Mouse (Mus musculus): Measurements from ENCODE around the gene Bdh2. TPM values are rescaled to one million over a fixed set of nuclear protein-coding genes. Genes with fewer than 3 reads are reported as not detected.

The Bdh2 gene
- total RNA-seq, 2 experiments from 2014 or later: not detected

DNA sequence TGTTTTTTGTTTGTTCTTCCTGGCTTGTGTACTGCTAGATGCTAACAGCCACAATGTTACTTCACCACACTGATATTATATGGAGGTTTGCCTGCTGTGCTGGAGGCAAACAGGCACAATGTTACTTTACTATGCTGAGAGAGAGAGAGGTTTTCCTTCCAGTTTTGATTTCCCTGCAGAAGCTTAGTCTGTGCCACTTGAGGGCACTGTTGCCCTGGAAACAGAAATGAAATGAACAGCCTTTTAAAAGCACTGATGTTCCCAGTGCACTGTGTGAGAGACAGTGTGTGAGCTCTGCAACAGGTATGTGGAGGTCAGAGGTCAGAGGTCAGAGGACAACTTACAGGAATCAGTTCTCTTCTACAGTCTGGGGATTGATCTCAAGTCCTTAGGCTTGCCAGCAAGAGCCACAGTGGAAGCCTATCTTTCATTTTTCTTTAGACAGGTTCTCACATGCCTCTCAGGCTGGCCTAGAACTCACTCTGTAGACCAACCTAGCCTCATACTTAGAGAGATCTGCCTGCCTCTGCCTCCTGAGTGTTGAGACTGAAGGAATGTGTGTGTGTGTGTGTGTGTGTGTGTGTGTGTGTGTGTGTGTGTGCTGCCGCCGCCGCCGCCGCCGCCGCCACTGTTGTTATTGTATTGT lies 9.4 kb downstream of the Bdh2 start:
- ATAC-seq (replicated peaks; ENCODE audit: low FRiP score, low TSS enrichment, poor library complexity, severe bottlenecking): peak; percentile 78

DNA sequence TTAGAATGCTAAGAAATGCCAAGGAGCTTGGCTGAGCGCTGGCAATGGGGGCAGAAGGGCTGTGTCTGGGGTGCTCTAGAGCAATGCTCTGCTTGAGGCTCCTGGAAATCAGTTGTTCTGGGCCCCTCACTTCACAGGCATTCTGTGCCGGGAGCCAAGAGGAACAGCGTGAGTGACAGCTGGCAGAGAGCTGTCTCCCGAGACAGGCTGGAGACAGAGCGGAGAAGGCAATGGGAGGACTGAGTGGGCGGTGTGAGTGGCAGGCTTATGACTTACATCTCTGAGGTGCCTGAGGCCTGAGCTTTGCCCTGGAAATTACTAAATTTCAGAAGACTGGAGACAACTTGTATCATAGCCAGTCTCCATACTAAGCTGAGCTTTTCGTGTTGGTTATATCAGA lies 12.7 kb downstream of the Bdh2 start:
- no peak for ATAC-seq (replicated peaks; ENCODE audit: low FRiP score, low TSS enrichment, poor library complexity, severe bottlenecking)

DNA sequence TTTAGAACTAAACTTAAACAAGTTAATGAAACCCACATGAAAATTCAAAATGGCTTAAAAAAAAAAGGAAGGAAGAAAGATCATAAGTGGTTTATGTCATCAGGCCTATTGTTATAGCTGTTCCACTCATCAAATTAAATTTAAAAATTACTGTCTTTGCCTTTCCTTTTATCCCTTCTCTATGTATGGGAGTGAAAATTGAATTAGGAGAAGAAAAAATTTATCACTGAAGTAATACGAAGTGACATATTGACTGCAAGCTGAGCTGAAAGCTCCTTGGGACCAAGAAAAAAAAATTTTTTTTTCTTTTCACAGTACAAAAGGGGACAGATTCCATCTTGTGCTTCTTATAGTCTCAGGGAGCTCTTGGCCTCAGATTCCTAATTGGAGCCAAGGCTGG lies 14.5 kb downstream of the Bdh2 start:
- no peak for ATAC-seq (replicated peaks; ENCODE audit: low FRiP score, low TSS enrichment, poor library complexity, severe bottlenecking)

- peak; percentile 73 for ATAC-seq (replicated peaks; ENCODE audit: low FRiP score, low TSS enrichment, poor library complexity, severe bottlenecking)
Measured at GRCm38 (mm10) chr3:135298560-135298959, 17.5 kb downstream of the Bdh2 start.

DNA sequence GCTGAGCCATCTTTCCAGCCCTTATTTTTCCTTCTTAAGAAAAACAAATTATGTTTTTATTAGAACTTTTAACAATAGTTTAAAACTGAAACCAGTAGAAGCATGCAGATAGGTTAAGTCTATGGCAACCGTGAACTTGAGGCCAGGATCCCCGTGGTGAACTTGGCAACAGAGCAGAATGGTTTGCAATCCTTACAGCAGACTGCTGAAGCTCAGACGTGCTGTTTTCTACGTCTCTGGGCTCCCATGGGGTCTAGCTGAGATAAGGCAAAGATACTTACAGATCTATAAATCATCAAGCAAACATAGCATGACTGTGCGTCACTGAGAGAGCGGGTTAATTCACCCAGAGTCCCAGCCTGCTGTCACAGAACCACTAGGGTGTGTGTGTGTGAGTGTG lies 19.1 kb downstream of the Bdh2 start:
- ATAC-seq (replicated peaks; ENCODE audit: low FRiP score, low TSS enrichment, poor library complexity, severe bottlenecking): peak; percentile 28; the same call in 1 of the 2 replicates

GRCm38 (mm10) chr3:135304060-135304459 lies 23.0 kb downstream of the Bdh2 start:
- ATAC-seq (replicated peaks; ENCODE audit: low FRiP score, low TSS enrichment, poor library complexity, severe bottlenecking): no peak

DNA sequence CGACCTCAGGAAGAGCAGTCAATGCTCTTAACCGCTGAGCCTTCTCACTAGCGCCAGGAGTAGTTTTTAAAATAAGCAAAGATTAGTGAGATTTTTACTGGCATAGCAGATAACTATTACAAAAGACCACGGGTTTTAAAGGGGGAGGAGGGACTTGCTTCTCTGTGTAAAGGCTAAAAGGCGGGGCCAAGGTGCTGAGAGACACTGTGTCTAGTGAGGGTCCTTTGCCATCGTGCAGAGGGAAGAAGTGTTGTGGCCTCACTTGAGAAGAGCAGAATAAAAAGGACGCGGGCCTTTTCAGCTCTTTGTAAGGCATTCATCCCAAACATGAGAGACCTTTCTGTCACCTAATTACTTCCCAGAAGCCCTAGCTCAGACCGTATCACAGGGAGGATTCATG lies 23.5 kb downstream of the Bdh2 start:
- ATAC-seq (replicated peaks; ENCODE audit: low FRiP score, low TSS enrichment, poor library complexity, severe bottlenecking): no peak

DNA sequence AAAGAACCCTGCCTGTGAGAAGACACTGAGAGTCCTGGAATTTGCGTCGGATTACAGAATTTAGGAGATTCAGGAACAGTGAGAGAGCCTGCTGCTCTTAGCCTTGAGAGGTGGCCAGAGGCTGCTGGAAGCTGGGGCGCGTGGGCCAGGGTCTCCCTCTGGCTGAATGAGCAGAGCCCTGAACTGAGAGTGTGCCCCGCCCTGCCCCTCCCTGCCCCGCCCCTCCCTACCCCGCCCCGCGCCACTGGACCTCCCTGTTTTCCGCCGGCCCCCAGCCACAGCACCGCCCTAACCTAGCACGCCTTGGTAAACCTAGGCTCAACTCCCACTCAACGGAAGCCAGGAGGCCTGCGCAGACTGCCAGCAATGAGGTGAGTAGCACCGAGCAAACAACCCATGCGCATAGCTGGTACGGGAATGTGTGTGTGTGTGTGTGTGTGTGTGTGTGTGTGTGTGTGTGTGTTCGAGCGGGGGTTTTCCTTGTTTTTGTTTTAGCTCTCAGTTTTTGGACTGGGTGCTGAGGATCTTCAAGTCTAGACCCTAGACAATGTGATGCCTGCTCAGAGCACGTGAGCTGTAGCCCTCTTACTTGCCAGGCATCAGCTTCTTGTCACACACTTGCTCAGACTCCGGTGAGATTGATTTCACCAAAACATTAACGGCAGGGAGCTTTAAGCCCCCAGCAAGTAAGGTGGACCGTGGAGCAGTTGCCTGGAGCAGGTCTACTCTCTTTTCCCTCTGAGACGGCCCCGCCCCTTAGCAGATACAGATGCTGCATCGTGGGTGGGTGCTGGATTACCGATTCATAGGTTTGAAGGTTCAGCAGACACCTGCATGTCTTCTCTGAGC lies 26.6 kb downstream of the Bdh2 start, which contains the start of gene Slc9b2:
TSS of gene Slc9b2 (plus strand) at position 290 of the 849 bp plus-strand sequence.
- peak; percentile 94 for ATAC-seq (replicated peaks; ENCODE audit: low FRiP score, low TSS enrichment, poor library complexity, severe bottlenecking)

GRCm38 (mm10) chr3:135312916-135313491 lies 32.0 kb downstream of the Bdh2 start:
- no peak for ATAC-seq (replicated peaks; ENCODE audit: low FRiP score, low TSS enrichment, poor library complexity, severe bottlenecking)

DNA sequence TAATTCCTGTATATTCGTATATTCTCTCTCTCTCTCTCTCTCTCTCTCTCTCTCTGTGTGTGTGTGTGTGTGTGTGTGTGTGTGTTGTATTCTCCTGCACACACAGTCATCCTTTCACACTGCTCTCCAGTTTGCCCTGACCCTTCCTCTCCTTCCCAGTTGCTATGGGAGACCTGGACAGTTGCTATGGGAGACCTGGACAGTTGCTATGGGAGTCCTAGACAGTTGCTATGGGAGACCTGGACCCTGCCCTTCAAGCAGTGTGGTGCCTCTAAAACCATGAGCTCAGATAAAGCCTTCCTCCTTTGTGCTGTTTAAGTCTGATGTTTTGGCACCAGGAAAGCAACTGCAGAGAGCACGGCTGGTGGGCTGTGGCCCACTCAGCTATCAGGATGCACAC lies 32.7 kb downstream of the Bdh2 start:
- ATAC-seq (replicated peaks; ENCODE audit: low FRiP score, low TSS enrichment, poor library complexity, severe bottlenecking): no peak

GRCm38 (mm10) chr3:135314811-135315210 lies 33.8 kb downstream of the Bdh2 start:
- no peak for ATAC-seq (replicated peaks; ENCODE audit: low FRiP score, low TSS enrichment, poor library complexity, severe bottlenecking)

- ATAC-seq (replicated peaks; ENCODE audit: low FRiP score, low TSS enrichment, poor library complexity, severe bottlenecking): no peak
Measured at GRCm38 (mm10) chr3:135315720-135316425, 34.9 kb downstream of the Bdh2 start.

GRCm38 (mm10) chr3:135318331-135318730 lies 37.3 kb downstream of the Bdh2 start:
- ATAC-seq (replicated peaks; ENCODE audit: low FRiP score, low TSS enrichment, poor library complexity, severe bottlenecking): no peak

GRCm38 (mm10) chr3:135324354-135324753 lies 43.3 kb downstream of the Bdh2 start:
- no peak for ATAC-seq (replicated peaks; ENCODE audit: low FRiP score, low TSS enrichment, poor library complexity, severe bottlenecking)

- no peak for ATAC-seq (replicated peaks; ENCODE audit: low FRiP score, low TSS enrichment, poor library complexity, severe bottlenecking)
Measured at GRCm38 (mm10) chr3:135327176-135327575, 46.2 kb downstream of the Bdh2 start.

DNA sequence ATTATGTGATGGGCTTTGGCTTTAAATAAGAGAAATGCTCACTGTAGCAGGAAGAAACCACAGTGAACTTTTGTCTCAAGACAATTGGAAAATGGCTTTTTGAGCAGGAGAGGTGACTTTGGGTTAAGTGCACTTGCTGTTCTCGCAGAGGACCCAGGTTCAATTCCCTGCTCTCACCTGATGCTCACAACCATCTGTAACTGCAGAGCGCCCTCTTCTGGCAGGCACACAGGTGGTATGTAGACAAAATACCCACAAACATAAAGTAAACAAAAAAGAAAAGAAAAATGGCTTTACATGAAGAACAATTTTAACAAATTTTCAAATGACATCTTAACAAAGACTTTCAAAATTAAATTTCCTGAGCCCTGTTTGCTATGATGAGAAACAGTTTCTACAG lies 46.6 kb downstream of the Bdh2 start:
- peak; percentile 73; the same call in 1 of the 2 replicates for ATAC-seq (replicated peaks; ENCODE audit: low FRiP score, low TSS enrichment, poor library complexity, severe bottlenecking)

GRCm38 (mm10) chr3:135328560-135328959 lies 47.5 kb downstream of the Bdh2 start:
- peak; percentile 90 for ATAC-seq (replicated peaks; ENCODE audit: low FRiP score, low TSS enrichment, poor library complexity, severe bottlenecking)

DNA sequence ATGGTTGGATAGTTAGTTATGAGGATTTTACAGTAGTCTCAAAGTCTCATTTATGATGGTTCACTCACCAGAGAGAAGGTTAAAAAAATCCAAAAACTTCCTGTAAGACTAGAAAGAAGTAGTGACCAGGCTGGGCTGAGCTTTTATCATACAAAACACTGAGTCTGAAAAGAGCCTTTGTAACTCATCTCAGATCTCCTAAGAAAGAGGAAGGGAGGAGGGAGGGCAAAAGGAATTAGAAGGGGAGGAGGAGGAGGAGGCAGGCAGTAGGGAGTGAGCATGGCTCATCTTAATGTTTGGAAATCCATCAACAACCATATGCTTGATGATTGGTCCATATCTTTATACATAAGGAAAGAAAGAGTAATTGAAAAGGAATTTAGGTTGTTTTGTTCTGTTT lies 51.7 kb downstream of the Bdh2 start:
- no peak for ATAC-seq (replicated peaks; ENCODE audit: low FRiP score, low TSS enrichment, poor library complexity, severe bottlenecking)

GRCm38 (mm10) chr3:135333763-135334162 lies 52.7 kb downstream of the Bdh2 start:
- ATAC-seq (replicated peaks; ENCODE audit: low FRiP score, low TSS enrichment, poor library complexity, severe bottlenecking): no peak

DNA sequence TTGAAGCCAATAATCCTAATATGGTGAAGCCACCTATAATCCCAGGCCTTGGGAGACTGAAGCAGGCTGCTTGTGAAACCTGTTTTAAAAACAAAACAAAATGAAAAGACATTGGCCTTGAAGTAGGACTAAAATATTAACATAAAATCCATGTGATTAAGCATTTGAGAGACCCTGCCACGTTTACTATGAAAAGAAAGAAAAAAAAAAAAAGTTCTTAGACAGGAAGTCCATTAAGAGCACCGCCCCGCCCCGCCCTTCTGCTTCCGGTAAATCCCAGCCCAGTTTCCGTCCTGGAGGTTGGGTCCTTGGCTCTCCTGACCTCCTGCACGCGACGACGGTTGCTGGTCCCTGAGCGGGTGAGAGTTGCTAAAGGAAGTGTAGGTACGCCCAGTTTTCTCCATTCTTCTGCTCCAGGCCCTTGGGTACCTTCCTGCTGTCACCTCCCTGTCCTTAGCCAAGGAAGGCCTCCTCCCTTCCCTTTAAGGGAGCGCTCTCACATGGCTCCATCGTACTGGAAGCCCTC lies 66.8 kb downstream of the Bdh2 start, which contains the start of gene Slc9b1:
TSS of gene Slc9b1 (plus strand) at position 291 of the 526 bp plus-strand sequence.
- no peak for ATAC-seq (replicated peaks; ENCODE audit: low FRiP score, low TSS enrichment, poor library complexity, severe bottlenecking)

Measured in megakaryocyte-erythroid progenitor cell, adult 5-6 weeks (primary cell).